Mouse (Mus musculus): ENCODE measurements around the gene Grn. TPM values are rescaled to one million over a fixed set of nuclear protein-coding genes. Genes with fewer than 3 reads are reported as not detected.
"Not testable (repeated sequence)": the region's sequence is repeated elsewhere in the genome, so short reads cannot be mapped to it uniquely, and the experiment has no call there.

Gene Grn
- total RNA-seq (2021), result 100 to 1,000 TPM; 165 to 211 TPM
- 251 and 310 TPM in 2 replicates for polyA plus RNA-seq (2012; rRNA removed)
- long read RNA-seq, transcript Grn-201 (13 exons, 2,340 nt), result major isoform, 119 of 161 reads
- long read RNA-seq, partial matches to known transcripts, result 36 of 161 reads
- long read RNA-seq, other reads (novel, unspliced or antisense), result 6 of 161 reads

DNA sequence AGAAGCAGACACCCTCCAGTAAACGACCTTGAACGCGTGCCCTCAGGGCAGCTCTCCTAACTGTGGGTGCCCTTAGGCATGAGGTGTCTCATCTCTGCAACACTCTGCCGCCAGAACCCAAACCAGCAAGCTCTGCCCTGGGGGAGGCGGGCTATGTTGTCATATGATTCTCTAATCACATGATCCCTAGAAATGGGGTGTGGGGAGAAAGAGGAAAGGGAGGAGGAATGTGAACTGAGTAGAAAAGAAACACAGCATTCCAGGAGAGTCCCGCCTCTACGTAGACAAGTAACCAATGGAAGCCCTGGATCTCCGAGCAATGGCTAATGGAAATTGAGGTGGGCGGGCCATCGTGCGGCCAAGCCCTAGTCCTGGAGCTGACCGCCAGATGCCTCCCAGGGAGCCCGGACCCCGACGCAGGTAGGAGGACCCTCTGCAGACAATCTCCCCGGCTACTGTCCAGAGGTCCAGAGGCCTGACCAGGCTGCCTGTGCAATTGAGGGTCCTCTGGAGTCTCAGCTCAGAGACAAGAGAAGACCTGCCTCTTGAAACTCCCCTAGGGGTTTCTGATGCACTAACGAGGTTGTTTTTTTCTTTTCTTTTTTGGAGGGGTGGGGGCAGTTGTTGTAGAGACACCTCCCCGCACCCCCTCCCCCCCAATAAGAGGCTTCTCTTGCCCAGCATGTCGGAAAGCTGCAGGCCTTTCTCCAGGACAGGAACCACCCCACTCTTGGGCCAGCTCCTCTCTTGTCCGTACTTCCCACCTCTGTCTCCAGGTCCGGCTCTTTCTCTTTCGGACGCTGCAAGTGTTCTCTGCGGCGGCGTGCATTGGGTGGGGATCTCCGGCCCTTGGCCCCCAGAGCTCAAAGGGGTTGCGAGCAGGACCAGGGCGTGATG lies at the start of gene Grn:
Gene Grn, plus strand, starts transcription at position 195 of the 897 bp plus-strand sequence.
- DNase-seq, result peak; percentile 95

DNA sequence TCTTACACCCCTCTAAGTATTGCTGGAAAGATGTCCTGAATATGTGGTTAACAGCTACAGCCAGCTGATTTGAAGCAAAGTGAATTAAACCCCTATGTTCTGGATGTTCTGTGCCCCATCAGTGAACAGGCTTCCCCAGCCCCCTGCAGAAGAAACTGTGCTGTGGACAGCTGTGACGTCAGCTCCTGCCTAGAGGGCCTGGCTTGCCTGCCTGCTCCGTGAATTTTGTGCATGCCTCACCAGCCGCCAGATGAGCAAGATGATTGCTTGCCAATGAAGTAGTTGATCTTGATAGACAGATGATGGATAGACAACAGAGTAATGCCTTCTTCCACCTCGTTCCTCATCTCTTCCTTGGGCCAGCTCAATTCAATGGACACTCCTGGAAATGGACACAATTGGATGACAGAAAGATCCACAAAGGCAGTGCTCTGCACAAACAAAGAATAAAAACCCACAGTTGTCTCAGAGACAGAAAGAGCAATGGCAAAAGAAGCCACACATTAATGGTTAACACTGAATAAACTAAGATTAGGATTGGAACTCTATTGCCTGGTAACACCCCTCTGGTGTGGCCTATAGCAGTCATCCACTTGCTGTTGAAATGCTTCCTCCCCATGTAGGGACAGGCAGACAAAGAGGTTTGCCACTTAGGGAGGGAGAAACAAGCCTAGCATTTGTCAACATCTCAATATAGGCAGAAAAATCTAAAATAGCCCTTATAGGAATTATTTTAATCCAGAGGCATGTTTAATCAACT lies 48.6 kb upstream of the Grn start:
- DNase-seq, result no peak

DNA sequence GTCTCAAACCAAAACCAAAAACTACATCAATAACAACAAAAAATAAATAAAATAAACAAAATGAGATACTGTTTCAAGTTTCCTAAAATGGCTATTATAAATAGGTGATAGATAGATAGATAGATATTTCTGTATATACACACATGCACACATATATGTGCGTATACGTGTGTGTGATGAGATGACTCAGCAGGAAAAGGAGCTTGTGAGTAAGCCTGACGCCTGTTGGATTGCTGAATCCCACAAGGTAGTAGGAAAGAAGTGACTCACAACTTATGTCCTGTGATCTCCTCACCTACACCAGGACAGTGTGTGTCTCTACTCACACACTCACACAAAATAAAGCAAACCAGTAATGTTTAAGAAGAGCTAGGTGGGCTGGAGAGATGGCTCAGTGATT lies 47.3 kb upstream of the Grn start:
- DNase-seq, result no peak

DNA sequence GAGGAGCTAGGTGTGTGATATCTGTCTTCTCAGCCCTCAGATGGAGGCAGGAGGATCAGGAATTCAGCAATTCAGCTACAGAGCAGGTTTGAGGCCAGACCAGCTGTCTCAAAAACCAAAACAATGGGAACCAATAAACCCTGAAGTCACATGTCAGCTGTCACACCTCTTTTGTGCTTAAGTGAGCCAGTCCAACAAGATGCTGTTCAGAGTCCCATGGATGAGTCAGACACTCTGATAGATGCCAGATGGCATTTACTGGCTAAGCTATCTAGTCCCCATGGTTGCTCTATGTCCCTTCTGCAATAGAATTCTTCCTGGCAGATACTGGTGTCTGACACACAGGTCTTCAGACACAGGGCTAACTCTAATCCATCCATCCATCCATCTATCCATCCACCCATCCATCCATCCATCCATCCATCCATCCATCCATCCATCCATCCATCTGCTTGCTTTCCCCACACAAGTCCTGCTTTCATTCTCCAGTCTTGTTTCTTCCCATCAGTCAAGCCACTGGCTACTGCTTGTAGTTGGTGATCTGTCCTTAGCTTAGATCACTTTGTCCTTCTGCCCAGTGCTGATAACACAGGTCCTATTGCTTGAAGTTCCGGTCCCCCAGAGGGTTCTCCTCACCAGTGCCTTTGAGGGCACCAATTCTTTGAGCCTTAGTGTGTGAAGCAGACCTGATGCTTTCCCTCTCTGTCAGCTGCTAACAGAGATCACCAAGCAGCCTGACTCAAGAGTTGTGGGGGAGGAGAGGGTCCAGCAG lies 46.6 kb upstream of the Grn start:
- no peak for DNase-seq

DNA sequence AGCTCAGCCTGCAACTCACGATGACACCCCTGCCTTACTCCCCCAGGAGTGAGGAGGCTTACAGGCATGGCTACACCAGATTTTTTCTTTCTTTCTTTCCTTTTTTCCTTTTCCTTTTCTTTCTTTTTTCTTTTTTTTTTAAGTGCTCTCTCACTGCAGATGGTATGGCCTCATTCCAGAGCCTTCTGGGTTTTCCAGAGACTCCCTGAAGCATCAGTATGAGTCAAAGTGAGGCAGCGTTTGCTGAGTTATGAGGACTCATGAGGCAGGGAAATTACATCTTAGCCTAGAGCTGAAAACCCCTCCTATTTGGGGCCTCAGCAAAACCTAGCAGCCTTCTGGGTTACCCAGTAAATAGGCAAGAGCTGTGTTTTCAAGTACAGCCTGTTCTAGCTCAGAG lies 45.7 kb upstream of the Grn start:
- no peak for DNase-seq

DNA sequence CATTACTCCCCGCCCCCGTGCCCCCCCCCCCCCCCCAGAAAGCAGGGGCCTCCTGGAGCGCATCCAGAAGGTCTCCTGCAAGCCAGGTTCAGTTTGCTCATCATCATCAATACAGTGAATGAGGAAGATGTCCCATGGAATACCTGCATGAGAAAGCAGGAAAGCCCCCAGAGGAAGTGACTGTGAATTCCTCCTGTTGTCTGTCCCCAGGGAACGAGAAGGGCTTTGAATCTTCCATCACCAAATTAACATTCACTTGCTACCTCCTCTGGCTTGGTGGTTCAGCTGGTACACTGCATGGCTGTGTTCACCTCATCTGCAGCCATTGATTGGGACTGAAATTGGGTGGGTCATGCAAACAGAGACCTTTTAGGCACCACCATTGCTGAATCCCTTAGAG lies 45.0 kb upstream of the Grn start:
- DNase-seq, result no peak

DNA sequence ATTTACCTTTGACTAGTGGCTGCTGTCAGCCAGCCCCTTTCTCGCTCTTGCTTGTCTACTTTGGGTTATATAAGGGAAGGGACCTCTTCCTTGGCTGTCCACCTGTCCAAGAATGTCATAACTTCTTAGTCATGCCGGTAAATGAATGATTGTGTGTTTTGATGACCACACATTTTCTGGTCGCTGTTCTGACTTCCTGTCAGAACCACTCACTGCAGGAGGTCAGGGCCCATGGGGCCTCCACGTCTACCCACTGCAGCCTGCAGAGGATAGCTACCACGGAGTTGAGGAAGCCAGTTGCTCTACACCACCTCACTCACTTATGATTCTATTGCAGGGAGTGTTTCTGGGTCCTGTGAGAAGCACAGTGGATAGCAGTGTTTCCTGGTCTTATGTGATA lies 44.0 kb upstream of the Grn start:
- no peak for DNase-seq

DNA sequence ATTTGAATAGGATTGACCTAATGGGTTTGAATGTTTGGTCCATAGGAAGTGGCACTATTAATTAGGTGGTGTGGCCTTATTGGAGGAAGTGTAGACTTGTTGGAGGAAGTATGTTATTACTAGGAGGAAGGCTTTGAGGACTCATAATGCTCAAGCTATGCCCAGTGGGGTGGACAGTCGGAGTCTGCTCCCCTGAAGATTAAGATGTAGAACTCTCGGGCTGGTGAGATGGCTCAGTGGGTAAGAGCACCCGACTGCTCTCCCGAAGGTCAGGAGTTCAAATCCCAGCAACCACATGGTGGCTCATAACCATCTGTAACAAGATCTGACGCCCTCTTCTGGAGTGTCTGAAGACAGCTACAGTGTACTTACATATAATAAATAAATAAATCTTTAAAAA lies 40.7 kb upstream of the Grn start:
- DNase-seq, result not testable (repeated sequence)

DNA sequence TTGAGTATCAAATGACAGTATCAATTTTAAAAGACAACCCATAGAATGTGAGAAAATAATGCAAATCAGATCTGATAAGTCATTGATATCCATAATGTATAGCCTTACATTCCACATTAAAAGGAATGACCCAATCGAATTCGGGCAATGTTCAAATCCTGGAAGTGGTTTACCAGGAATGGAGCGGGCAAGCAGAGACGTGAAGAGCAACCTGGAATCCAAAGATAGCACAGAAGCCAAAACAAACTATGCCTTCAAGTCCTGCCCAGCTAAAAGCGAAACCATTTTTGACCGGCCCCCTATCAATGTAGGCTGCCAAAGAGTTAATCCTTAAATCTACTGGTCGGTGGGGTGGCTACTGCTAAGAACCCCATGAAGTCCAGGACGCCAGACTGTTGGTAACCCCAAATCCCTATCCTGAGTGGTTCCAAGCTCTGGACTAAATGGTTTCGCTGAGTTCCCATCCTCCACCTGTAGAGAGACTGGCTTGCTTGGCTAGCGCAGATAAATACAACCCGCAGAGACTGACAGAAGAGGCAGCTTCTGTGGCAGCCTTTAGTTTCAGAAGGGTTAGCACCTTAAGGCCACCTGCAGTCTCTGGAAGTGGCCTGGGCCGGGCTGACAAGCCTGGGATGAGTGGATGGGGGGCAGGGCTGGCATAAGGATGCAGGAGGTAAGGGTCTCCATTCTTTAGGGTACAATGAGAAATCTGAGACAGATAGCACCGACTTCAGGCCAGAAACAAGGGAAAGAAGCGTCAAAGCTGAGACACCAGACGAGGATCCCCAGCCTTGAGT lies 37.5 kb upstream of the Grn start:
- no peak for DNase-seq

DNA sequence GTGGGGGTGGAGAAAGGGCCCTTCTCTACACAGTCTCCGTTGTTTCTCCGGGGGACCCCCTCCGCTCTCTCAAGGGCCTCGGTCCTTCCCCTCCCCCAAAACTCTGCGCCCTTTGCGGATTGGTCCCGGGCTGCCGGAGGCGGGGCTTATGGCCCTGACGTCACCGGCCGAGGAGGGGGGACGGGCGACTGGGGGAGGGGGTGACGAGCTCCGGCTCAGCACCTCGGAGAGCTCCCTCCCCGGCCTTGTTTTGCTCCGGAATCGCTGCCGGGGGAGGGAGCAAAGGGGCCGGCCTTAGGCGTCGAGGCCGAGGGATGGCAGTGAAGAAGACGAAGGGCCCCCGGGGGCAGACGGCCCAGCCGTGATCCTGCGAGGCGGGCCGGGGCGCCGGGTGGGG lies 36.9 kb upstream of the Grn start, which contains the start of gene Rundc3a:
Gene Rundc3a, plus strand, starts transcription at position 166 of the 397 bp plus-strand sequence.
- peak; percentile 92 for DNase-seq

DNA sequence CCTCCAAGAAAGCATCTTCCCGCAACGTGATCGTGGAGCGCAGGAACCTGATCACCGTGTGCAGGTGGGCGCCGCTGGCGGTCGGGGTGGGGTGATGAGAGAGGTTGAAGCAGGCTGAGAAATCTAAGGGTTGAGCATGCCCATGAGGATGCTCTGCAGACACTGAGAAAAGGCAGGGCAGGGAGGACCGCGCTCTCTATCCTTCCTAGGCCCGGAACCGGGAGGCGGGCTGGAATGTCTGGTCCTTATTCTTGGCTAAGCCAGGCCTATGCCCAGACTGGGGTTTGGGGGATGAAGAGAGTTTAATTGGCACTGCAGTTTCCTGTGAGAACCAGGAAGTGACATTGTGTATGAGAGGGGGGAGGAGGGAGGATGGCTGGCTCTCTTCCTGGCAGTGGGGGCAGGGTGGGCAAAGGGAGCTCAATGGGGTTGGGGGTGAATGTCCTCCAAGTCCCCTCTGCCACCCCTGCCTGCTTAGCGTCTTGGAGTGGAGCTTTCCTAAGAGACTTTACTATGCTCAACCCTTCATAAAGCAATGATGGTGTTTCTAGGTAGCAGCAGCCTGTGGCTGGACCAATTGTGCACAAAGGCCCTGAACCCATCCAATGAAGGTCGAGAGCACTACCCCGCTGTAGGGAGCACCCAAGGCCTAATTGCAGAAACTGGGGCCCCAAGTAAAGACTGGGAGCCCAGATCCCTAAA lies 36.2 kb upstream of the Grn start:
- DNase-seq, result no peak

DNA sequence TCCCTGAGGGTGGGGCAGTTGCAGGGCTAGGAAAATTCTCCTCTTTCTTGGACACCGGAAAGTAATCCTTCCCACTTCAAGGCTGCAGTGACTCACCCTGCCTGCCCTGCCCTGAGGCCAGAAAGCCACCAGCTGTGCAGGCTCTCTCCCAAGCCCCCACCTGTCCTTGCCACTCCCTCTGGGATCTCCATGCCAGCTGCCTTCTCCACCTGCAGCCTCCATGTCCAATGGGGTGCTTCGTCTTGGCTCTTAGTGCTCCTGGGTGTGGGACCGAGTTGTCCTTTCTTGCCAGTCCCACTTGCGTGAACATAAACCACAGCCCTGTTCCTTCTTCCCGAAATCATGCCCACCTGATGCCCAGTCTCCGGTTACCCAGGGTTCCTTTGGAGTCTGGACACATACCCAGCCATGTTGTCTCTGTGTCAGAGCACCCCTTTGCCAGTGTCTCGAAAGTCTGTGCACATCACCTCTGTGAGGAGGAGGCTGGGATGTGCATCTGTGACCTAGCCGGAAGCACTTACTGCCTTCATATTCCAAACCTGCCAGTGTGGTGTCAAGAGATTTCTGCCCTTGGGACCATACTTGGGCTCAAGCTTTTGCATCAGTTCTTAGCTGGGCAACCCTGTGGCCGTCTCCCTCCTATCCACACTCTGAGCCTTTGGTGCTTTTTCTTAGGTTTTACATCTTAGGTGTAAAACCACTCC lies 35.5 kb upstream of the Grn start:
- peak; percentile 81 for DNase-seq

DNA sequence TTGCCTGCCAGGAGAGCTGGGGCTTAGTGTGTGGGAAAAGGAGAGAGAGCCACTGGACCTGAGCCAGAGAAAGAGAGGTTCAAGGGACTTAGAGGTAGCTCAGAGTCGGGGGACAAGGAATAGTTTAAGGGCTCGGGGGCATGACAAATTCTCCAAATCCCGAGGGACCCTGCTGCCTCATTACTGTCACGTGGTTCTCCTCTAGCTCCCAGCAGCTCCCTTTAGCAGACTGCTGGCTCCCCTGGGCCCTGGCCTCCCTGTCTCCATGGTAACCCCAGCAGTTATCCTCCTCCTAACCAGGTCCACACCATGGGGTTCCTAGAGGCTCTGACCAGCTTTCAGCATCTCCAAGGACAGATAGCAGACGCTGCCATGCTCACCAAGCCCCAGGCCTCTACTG lies 34.9 kb upstream of the Grn start:
- DNase-seq, result no peak

DNA sequence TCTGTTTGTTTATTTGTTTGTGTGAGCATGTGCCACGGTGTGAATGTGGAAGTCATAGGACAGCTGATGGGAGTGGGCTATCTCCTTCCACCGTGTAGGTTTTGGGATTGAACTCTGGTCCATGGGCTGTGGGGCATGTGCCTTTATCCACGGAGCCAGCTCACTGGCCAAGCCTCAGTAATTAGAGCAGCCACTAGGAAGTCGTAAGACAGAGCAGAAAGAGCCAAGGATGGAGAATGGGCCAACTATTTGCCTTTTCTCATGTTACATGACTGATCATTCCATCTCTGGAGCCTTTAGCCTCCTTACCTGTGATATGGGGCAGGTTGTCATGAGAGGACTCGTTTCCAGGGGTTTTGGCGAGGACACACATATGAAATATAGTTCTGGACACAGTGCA lies 33.9 kb upstream of the Grn start:
- no peak for DNase-seq

DNA sequence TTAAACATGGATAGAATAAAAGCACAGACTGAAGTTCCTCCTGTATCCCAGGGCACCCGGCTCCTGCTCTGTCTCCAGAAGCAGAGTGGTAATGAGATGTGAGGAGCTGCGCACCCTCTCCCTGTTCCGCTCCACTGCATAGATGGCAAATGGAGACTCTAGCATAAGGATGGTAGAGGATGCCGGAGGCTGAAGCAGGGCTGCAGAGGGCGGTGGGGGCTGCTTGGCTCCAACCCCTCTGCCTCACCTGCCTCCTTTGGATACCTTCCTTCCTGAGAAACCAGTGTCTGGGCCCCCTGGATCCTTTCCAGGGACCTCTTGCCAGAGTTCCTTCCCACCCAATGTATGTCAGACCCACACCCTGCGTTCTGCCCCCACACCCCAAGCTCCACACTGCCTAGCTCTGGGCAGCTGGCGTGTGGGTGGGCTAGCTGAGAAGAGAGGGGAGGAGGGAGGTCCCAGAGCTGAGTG lies 33.4 kb upstream of the Grn start:
- DNase-seq, result no peak

DNA sequence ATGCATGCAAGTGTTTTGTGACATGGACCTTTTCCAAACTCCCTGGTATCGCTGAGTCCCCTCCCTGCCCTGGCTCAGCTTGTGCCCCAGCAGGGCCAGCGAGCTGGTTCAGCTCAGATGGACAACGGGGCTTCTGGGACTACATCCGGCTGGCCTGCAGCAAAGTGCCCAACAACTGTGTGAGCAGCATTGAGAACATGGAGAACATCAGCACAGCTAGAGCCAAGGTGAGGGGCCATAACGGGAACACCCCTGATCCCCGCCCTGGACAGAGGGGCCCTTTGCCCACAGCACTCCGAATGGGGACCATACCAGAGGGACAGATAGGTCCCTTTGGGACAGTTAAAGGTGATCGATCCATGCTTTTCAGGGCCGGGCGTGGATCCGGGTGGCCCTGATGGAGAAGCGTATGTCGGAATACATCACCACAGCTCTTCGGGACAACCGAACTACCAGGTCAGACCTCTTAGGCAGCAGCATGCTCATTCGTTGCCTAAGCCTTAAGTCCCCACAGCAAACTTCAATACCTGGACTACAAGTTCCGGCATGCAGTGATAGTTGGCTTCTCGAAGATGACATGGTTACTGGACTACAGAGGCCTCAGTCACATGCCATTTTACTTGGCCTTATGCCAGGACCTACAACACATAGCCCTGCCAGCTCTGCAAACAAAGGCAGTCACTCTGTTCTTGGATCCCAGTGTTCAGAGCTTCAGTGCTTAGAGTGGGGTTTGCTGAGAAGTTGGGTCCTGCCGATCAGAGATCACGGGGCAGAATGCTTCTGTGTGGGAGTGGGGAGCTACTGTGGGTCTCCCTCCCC lies 31.9 kb upstream of the Grn start:
- no peak for DNase-seq

DNA sequence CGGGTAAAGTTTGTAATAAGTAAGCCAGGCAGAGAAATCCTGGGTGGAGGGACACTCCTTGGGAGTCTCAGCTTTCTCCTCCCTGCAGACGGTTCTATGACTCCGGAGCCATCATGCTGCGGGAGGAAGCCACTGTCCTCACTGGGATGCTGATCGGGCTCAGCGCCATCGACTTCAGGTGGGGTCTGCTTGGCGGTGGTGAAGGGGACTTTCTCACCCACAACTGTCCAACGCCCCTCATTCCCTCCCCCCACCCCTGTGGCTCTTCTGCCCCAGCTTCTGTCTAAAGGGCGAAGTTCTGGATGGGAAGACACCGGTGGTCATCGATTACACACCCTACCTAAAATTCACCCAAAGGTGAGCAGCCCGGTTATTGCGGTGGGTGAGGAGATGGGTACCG lies 31.0 kb upstream of the Grn start:
- DNase-seq, result no peak

DNA sequence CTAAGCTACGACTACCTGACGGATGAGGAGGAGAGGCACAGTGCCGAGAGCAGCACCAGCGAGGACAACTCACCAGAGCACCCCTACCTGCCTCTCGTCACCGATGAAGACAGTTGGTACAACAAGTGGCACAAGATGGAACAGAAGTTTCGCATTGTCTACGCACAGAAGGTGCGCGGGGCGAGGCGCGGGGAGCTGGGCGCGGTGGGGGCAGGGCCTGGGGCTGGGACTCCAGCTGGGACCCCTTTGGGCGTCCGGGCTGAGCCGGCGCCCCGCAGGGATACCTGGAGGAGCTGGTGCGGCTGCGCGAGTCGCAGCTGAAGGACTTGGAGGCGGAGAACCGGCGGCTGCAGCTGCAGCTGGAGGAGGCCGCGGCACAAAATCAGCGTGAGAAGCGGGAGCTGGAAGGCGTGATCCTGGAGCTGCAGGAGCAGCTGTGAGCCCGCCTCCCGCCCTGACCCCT lies 30.5 kb upstream of the Grn start:
- no peak for DNase-seq

Data from adrenal gland, adult 2 months (tissue).